Mouse (Mus musculus) stomach, postnatal 0 days (tissue): ENCODE measurements at regions not wholly inside any gene's neighbourhood (a gene's known extent, or its start where the extent isn't known, plus 50 kb on each side); places are given as distances from the start of the nearest gene placed in this dataset.

Source experiments
- CTCF ChIP-seq: IDR thresholded peaks from 2 replicates; pipeline ENCODE4 v1.5.1; 2016; ENCODE audit warnings: antibody characterized with exemption, low read depth, mild to moderate bottlenecking, moderate library complexity
- EP300 ChIP-seq: optimal IDR thresholded peaks from 2 replicates; pipeline ENCODE3; 2016; ENCODE audit warnings: antibody characterized with exemption

DNA sequence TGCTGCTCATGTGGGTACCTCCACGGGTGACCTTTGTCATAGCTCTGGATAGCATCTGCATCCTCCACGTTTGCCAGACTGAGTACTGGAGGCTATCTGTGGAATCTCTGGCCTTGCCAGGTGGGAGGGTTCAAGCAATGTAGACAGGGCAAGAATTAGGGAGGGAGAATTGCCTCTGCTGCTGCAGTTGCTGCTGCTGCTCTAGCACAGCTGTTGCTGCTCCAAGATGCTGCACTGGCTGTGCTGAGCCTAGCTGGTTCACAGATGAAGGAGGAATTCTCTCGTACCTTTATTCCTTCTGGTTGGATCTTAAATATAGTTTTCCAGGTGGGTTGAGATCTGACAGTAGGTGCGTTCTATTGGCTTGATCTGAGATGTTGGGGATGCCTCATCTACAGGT lies 336.4 kb upstream of the Cdh10 start:
- TF ChIP-seq CTCF (no peak), EP300 (no peak)
